Mouse (Mus musculus): ENCODE measurements at regions not wholly inside any gene's neighbourhood (a gene's known extent, or its start where the extent isn't known, plus 50 kb on each side); places are given as distances from the start of the nearest gene placed in this dataset.

DNA sequence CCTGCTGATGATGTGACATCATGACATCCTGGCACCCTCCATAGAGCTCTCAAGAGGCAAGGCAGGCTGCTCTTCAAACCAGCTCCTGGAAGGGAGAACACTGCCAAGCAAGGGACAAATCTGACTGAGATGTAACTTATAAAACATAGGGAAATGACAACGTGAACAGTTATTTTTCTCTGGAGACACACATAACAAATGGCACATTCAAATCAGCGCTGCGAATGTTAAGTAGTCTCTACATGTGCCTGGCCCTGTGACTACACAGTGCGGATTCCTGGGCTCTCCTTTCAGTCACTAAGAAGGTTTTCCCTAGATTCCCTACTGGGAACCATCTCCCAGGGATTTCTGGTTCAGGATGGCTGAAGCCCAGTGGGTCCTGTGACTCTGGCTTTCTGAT lies 121.4 kb upstream of the Npvf start:
- in situ Hi-C loops (cut with MboI; ENCODE audit: low pct_ligation_motif_present, low pct_unique_long_range_greater_than_20kb, low sequenced_read_pairs) (no loop called here), dilution Hi-C loops (cut with MboI; ENCODE audit: extremely low pct_ligation_motif_present, extremely low pct_unique_long_range_greater_than_20kb, low sequenced_read_pairs) (no loop called here)
- Histone ChIP-seq H3K27ac (ENCODE audit: insufficient read depth, low read depth) (no peak overlapping the region), H3K9me3 (replicated peaks; ENCODE audit: low read length) (no peaks in the 10 kb centered on the region), H3K36me3 (replicated peaks in 1 of 2; ENCODE audit: control insufficient read depth in 1 of 2, insufficient read depth in 1 of 2, low read length in 1 of 2) (no peaks in the 10 kb centered on the region), H3K4me1 (ENCODE audit: control insufficient read depth in 1 of 2, insufficient read depth in 2 of 2) (no peaks in the 10 kb centered on the region), H3K9ac (ENCODE audit: insufficient read depth, low read depth) (no peak overlapping the region), H3K27me3 (replicated peaks) (no peaks in the 10 kb centered on the region), H3K4me3 (replicated peaks in 1 of 3; ENCODE audit: low read depth in 2 of 3, low read length in 2 of 3, poor library complexity in 1 of 3) (no peak overlapping the region), H3K79me2 (replicated peaks; ENCODE audit: control insufficient read depth, extremely low read depth, insufficient read depth, poor library complexity, severe bottlenecking) (no peaks in the 10 kb centered on the region), H3K4me2 (ENCODE audit: insufficient read depth, low read depth, poor library complexity, severe bottlenecking) (no peak overlapping the region)
- DNase-seq (ENCODE audit: extremely low read depth): no peak
- TF ChIP-seq SMC3 (IDR thresholded peaks at IDR 0.05; ENCODE audit: low read depth, low read length) (no peak), POLR2AphosphoS2 (IDR thresholded peaks at IDR 0.05; ENCODE audit: low read depth, low read length) (no peak), USF1 (IDR thresholded peaks at IDR 0.05; ENCODE audit: low read depth, low read length) (no peak), MXI1 (IDR thresholded peaks at IDR 0.05; ENCODE audit: low read depth, low read length) (no peak), ELF1 (IDR thresholded peaks at IDR 0.05; ENCODE audit: low read depth, low read length) (no peak), EP300 (IDR thresholded peaks at IDR 0.05; ENCODE audit: low read length) (no peak), MAX (IDR thresholded peaks at IDR 0.05; ENCODE audit: low read length) (no peak), TBP (conservative IDR thresholded peaks at IDR 0.05; ENCODE audit: low read depth, low read length) (no peak), HCFC1 (IDR thresholded peaks at IDR 0.05; ENCODE audit: low read depth, low read length) (no peak), CTCF (conservative IDR thresholded peaks at IDR 0.05 in 1 of 2, IDR thresholded peaks at IDR 0.05 in 1 of 2; ENCODE audit: low read depth in 2 of 2, low read length in 2 of 2) (no peak), JUND (conservative IDR thresholded peaks at IDR 0.05; ENCODE audit: low read depth, low read length) (no peak), NELFE (IDR thresholded peaks at IDR 0.05; ENCODE audit: low read depth, low read length) (no peak), ETS1 (conservative IDR thresholded peaks at IDR 0.05; ENCODE audit: low read depth, low read length) (no peak), RCOR1 (conservative IDR thresholded peaks at IDR 0.05; ENCODE audit: low read depth, low read length) (no peak), ZKSCAN1 (IDR thresholded peaks at IDR 0.05; ENCODE audit: borderline replicate concordance, low read depth, low read length) (no peak), POLR2A (IDR thresholded peaks at IDR 0.05; ENCODE audit: low read depth, low read length) (no peak)

DNA sequence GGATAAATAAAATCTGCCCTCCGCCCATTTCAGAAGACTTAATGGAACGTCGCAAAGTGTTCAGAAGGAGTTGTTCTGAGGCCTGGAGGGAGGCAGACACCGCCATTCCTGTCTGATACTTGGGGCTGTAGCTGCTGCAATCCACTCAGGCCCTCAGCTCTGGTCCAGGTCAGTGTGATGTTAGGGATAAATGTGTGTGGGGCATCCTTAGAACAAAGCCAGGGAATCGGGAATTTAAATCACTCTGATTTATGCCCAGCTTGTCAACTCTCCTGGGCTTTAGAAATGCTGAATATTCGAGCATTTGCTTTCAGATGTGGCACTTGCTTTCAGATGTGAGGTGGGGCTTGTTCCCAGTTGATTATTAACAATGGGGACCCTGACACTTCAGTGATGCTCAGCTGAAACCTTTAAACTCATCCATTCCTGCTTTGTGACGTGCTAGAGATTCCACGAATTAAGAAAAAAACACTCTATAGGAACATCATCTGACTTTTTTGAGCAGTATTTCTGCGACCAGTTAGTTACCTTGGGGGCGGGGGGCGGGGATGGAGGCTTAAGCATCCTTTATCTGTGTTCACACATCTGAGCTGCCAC lies 122.1 kb upstream of the Npvf start:
- Histone ChIP-seq H3K9me3 (replicated peaks; ENCODE audit: low read length) (no peaks in the 10 kb centered on the region), H3K9ac (ENCODE audit: insufficient read depth, low read depth) (no peak overlapping the region), H3K4me2 (ENCODE audit: insufficient read depth, low read depth, poor library complexity, severe bottlenecking) (no peak overlapping the region), H3K36me3 (replicated peaks in 1 of 2; ENCODE audit: control insufficient read depth in 1 of 2, insufficient read depth in 1 of 2, low read length in 1 of 2) (no peaks in the 10 kb centered on the region), H3K4me3 (replicated peaks in 1 of 3; ENCODE audit: low read depth in 2 of 3, low read length in 2 of 3, poor library complexity in 1 of 3) (no peak overlapping the region), H3K27me3 (replicated peaks) (no peaks in the 10 kb centered on the region), H3K27ac (ENCODE audit: insufficient read depth, low read depth) (no peak overlapping the region), H3K79me2 (replicated peaks; ENCODE audit: control insufficient read depth, extremely low read depth, insufficient read depth, poor library complexity, severe bottlenecking) (no peaks in the 10 kb centered on the region), H3K4me1 (ENCODE audit: control insufficient read depth in 1 of 2, insufficient read depth in 2 of 2) (no peaks in the 10 kb centered on the region)
- TF ChIP-seq UBTF (IDR thresholded peaks at IDR 0.05; ENCODE audit: low read depth, low read length): no peak
- no peak for TF ChIP-seq JUN (IDR thresholded peaks at IDR 0.05; ENCODE audit: insufficient read depth, low read depth, low read length)
- TF ChIP-seq MEF2A (IDR thresholded peaks at IDR 0.05; ENCODE audit: borderline replicate concordance, low read depth, low read length): no peak
- no peak for TF ChIP-seq SMC3 (IDR thresholded peaks at IDR 0.05; ENCODE audit: low read depth, low read length)
- TF ChIP-seq E2F4 (IDR thresholded peaks at IDR 0.05; ENCODE audit: insufficient replicate concordance, low read depth, low read length): no peak
- TF ChIP-seq PAX5 (IDR thresholded peaks at IDR 0.05; ENCODE audit: low read length): no peak
- no peak for TF ChIP-seq CHD1 (IDR thresholded peaks at IDR 0.05; ENCODE audit: low read depth, low read length)
- TF ChIP-seq KAT2A (IDR thresholded peaks at IDR 0.05; ENCODE audit: insufficient replicate concordance, low read length): no peak
- TF ChIP-seq USF2 (conservative IDR thresholded peaks at IDR 0.05; ENCODE audit: low read depth, low read length): no peak
- TF ChIP-seq ZNF384 (IDR thresholded peaks at IDR 0.05; ENCODE audit: low read depth, low read length): no peak
- TF ChIP-seq GABPA (IDR thresholded peaks at IDR 0.05; ENCODE audit: insufficient replicate concordance, low read depth, low read length): no peak
- TF ChIP-seq ETS1 (conservative IDR thresholded peaks at IDR 0.05; ENCODE audit: low read depth, low read length): no peak
- in situ Hi-C loops (cut with MboI; ENCODE audit: low pct_ligation_motif_present, low pct_unique_long_range_greater_than_20kb, low sequenced_read_pairs): no loop called here
- dilution Hi-C loops (cut with MboI; ENCODE audit: extremely low pct_ligation_motif_present, extremely low pct_unique_long_range_greater_than_20kb, low sequenced_read_pairs): no loop called here
- DNase-seq (ENCODE audit: extremely low read depth): no peak
